Mouse (Mus musculus): ENCODE data around the gene Lsm12.

Gene Lsm12

GRCm38 (mm10) chr11:102116241-102116640 is 68.9 kb downstream of the Lsm12 start:
- no peak for DNase-seq (ENCODE audit: low spot score)
